Mouse (Mus musculus) ES-E14 (cell line): ENCODE measurements around the gene Ldlrad3.

Experiments
- HCFC1 ChIP-seq: IDR thresholded peaks from 2 replicates; pipeline ENCODE4 v1.6.1; 2012; ENCODE audit warnings: low read length, inconsistent platforms, borderline replicate concordance; ENCODE audit not compliant: insufficient read depth
- ZC3H11A ChIP-seq: IDR thresholded peaks from 2 replicates; pipeline ENCODE4 v1.6.1; 2012; ENCODE audit warnings: low read depth, mild to moderate bottlenecking, inconsistent platforms, low read length, borderline replicate concordance
- ZNF384 ChIP-seq: IDR thresholded peaks from 2 replicates; pipeline ENCODE4 v1.6.1; 2012; ENCODE audit warnings: low read depth, low read length, inconsistent platforms

GRCm38 (mm10) chr2:101908773-101909172 is 277.4 kb downstream of the Ldlrad3 start:
- TF ChIP-seq ZNF384 (no peak), HCFC1 (no peak), ZC3H11A (no peak)
